8 mouse cellular contexts compared by ENCODE assay signal in genomic region chr7:138840594-138841021, GRCm38 (mm10). TPM values are rescaled to one million over a fixed set of nuclear protein-coding genes. Genes with fewer than 3 reads are reported as not detected.
DNase-seq lines count a peak whose midpoint lies in the region; ATAC-seq and TF ChIP-seq lines count a peak whose summit lies in the region.

No protein-coding gene starts in this region.

- H3K4me2 ChIP-seq in heart, postnatal 0 days (ENCODE audit: low read depth, low read length): no peak overlapping the region

- peak; percentile 80 for DNase-seq in ES-CJ7 (ENCODE audit: low read depth, low spot score)
- peak; percentile 54 for DNase-seq in heart, postnatal 0 days (ENCODE audit: low spot score)
- peak; percentile 64 for DNase-seq in large intestine, adult 2 months (ENCODE audit: low read depth, low spot score)
- peak; percentile 72 for DNase-seq in lung, adult 2 months
- peak; percentile 82 for DNase-seq in right cerebral cortex, adult 18-20 months
- peak; percentile 72 for DNase-seq in urinary bladder, postnatal 25 days (ENCODE audit: low spot score)

- no peak overlapping the region for H3K4me3 ChIP-seq in bone marrow macrophage, adult 2 months (ENCODE audit: insufficient read depth, low read length)
- no peak overlapping the region for H3K4me3 ChIP-seq in heart, postnatal 0 days (ENCODE audit: low read depth, low read length)
- H3K4me3 ChIP-seq in lung, adult 2 months (replicated peaks; ENCODE audit: extremely low read depth, low read depth, low read length): no peak overlapping the region

- H3K27me3 ChIP-seq in heart, postnatal 0 days (ENCODE audit: control insufficient read depth, insufficient read depth, low read length): no peaks in the 10 kb centered on the region

- TF ChIP-seq EP300 in heart, postnatal 0 days (IDR thresholded peaks at IDR 0.05; ENCODE audit: low read depth): no peak

- peaks cover 11% of the 10 kb centered on the region for H3K4me1 ChIP-seq in bone marrow macrophage, adult 2 months (ENCODE audit: control insufficient read depth, insufficient read depth, low read length)
- peaks cover 12% of the 10 kb centered on the region for H3K4me1 ChIP-seq in heart, postnatal 0 days (ENCODE audit: control insufficient read depth, insufficient read depth)
- H3K4me1 ChIP-seq in lung, adult 2 months (ENCODE audit: control insufficient read depth, insufficient read depth, low read length): peaks cover 3% of the 10 kb centered on the region; the same call in 1 of the 2 replicates

- TF ChIP-seq POLR2A in bone marrow macrophage, adult 2 months (IDR thresholded peaks at IDR 0.05; ENCODE audit: borderline replicate concordance, low read depth, low read length): no peak
- TF ChIP-seq POLR2A in lung, adult 2 months (IDR thresholded peaks at IDR 0.05; ENCODE audit: borderline replicate concordance, extremely low read depth, low read depth, low read length): no peak

- no peaks in the 10 kb centered on the region for H3K9me3 ChIP-seq in heart, postnatal 0 days (replicated peaks; ENCODE audit: control insufficient read depth, low read length)

- H3K9ac ChIP-seq in heart, postnatal 0 days (replicated peaks; ENCODE audit: low read depth, low read length): no peak overlapping the region

- 49% methylated on average over 4 of the region's 4 CpGs for WGBS in heart, postnatal 0 days
- 44% methylated on average over 4 of the region's 4 CpGs for WGBS in large intestine, adult 2 months
- WGBS in lung, adult 2 months: 58% methylated on average over 4 of the region's 4 CpGs

- H3K36me3 ChIP-seq in heart, postnatal 0 days (replicated peaks; ENCODE audit: control insufficient read depth, insufficient read depth, low read length): peaks cover 13% of the 10 kb centered on the region

- no peak overlapping the region for H3K27ac ChIP-seq in bone marrow macrophage, adult 2 months (ENCODE audit: insufficient read depth, low read depth, low read length)
- H3K27ac ChIP-seq in heart, postnatal 0 days (ENCODE audit: low read depth): no peak overlapping the region

- ATAC-seq in erythroblast, adult 5-6 weeks (replicated peaks; ENCODE audit: low FRiP score, poor library complexity, severe bottlenecking): 0 out of 2 replicates have a peak, but pooled peaks have one; percentile 27
- peak; percentile 40; the same call in 1 of the 2 replicates for ATAC-seq in heart, postnatal 0 days (ENCODE audit: insufficient read depth, low read depth)

- TF ChIP-seq CTCF in bone marrow macrophage, adult 2 months (IDR thresholded peaks at IDR 0.05; ENCODE audit: low read depth, low read length): peak; percentile 23; the same call in 1 of the 2 replicates
- peak; percentile 86 for TF ChIP-seq CTCF in heart, postnatal 0 days (IDR thresholded peaks at IDR 0.05; ENCODE audit: low read depth)
- peak; percentile 86 for TF ChIP-seq CTCF in lung, adult 2 months (IDR thresholded peaks at IDR 0.05; ENCODE audit: insufficient read depth, low read length)

RNA-seq across cellular contexts. Expression of gene Ppp2r2d, which starts 5.3 kb away (rescaled TPM):
- polyA plus RNA-seq in bone marrow macrophage, adult 2 months (2012; ENCODE audit: insufficient read depth, insufficient read length, missing spikeins): 27.2 and 29.5 TPM in 2 replicates
- total RNA-seq in erythroblast, adult 5-6 weeks (2015; ENCODE audit: low replicate concordance): 3.8 and 25.5 TPM in 2 replicates
- total RNA-seq in erythroblast, adult 5-6 weeks (2017; ENCODE audit: low replicate concordance): 12.4 and 18.8 TPM in 2 replicates
- total RNA-seq in heart, postnatal 0 days (2014; rRNA removed; ENCODE audit: low replicate concordance): 26.0 and 31.7 TPM in 2 replicates
- polyA plus RNA-seq in heart, postnatal 0 days (2015; fragmentation: Nextera tagmentation; extraction: Ambion mirVana): 26.0 and 27.8 TPM in 2 replicates
- polyA plus RNA-seq in large intestine, adult 2 months (2012; rRNA removed): 16.9 and 19.4 TPM in 2 replicates
- polyA plus RNA-seq in lung, adult 2 months (2012; rRNA removed): 15.3 and 19.3 TPM in 2 replicates

RNA-seq across cellular contexts. Expression of gene Mapk1ip1, which starts 5.5 kb away (rescaled TPM):
- 29.4 and 30.7 TPM in 2 replicates for polyA plus RNA-seq in bone marrow macrophage, adult 2 months (2012; ENCODE audit: insufficient read depth, insufficient read length, missing spikeins)
- 2.7 and 4.2 TPM in 2 replicates for total RNA-seq in erythroblast, adult 5-6 weeks (2015; ENCODE audit: low replicate concordance)
- 2.6 and 5.2 TPM in 2 replicates for total RNA-seq in erythroblast, adult 5-6 weeks (2017; ENCODE audit: low replicate concordance)
- total RNA-seq in heart, postnatal 0 days (2014; rRNA removed; ENCODE audit: low replicate concordance): 24.7 and 33.9 TPM in 2 replicates
- polyA plus RNA-seq in heart, postnatal 0 days (2015; fragmentation: Nextera tagmentation; extraction: Ambion mirVana): 16.9 and 17.1 TPM in 2 replicates
- polyA plus RNA-seq in large intestine, adult 2 months (2012; rRNA removed): 20.7 and 25.3 TPM in 2 replicates
- polyA plus RNA-seq in lung, adult 2 months (2012; rRNA removed): 50.6 and 51.8 TPM in 2 replicates

Comparison
In these comparisons a context has a peak if more than half of its experiments do, and no peak if none do; other contexts are left out.
1. CTCF ChIP-seq: peak in every context shown above with its lines; median percentile 86 in heart, postnatal 0 days; 86 in lung, adult 2 months; 23 in bone marrow macrophage, adult 2 months.